Mouse (Mus musculus) left cerebral cortex, adult 8-10 months (tissue): ENCODE data around the gene Col5a1. TPM values are rescaled to one million over a fixed set of nuclear protein-coding genes. Genes with fewer than 3 reads are reported as not detected.
A peak's percentile ranks its signal among the peaks of the same experiment; 100 is the strongest.

Experiments
- DNase-seq, 2 experiments: peaks; one replicate each; pipeline ENCODE4 v3.0.0; 2022; ENCODE audit warnings: low spot score in 2 of 2
- total RNA-seq, 4 experiments: library from RNA; stranded (reverse); gene quantifications; 2 replicates each; pipeline ENCODE4 v1.2.4; 2022

Col5a1 gene
- total RNA-seq, 4 experiments from 2014 or later: 5.9 to 8.1 (median 7.3) TPM

DNA sequence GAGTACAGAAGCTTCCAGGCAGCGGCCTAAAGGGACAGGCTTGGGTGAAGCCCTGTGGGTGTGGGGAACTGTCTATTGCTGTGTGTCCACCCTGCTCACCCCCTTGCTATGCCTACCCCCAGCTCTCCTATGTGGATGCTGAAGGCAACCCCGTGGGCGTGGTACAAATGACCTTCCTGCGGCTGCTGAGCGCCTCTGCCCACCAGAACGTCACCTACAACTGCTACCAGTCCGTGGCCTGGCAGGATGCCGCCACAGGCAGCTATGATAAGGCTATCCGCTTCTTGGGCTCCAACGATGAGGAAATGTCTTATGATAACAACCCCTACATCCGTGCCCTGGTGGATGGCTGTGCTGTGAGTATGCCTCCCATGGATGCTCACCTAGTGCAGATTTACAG lies 146.2 kb downstream of the Col5a1 start:
- DNase-seq: no peak

DNA sequence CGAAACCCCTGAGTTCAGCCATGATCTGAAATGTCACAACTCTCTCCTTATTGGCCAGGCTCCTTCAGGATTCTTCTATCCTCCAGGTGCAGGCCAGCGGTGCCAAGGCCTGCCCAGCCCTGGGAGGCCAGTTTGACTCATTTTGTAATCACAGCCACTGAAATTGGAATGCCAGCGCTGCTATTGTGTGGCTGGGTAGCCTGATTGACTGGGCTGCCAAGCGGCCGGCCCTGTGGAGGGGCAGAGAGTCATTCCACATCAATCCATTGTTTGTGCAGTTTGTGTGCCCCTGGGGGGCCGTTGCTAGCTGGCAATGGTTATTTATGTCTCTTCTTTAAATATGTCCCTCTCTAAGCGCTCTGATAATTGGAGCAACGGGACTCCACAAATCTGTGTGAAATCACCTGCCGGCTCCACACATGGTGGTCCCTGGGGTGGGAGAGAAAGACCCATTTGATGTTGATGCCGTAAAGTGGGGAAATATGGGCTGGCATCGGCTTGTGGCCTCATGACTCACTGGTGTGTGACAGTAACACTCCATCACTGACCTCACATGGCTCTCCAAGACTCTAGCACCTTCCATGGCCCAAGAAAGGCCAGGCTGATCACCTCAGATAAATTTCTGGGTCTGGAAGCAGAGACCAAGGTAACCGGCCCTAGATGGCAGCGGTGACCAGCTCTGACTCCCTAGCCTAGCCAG lies 147.9 kb downstream of the Col5a1 start:
- DNase-seq: no peak

DNA sequence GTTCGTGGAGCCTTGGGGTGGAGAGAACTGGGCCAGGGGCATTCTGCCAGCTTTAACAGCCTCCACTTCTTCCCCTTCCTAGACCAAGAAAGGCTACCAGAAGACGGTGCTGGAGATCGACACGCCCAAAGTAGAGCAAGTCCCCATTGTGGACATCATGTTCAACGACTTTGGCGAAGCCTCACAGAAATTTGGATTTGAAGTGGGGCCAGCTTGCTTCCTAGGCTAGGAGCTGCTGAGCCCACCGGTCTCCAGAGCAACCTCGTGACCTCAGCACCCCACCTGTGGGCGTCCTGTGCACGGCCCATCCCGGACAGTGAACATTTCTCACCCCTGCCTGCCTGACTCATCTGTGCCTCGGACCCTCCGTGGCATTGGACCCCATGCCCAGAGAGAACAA lies 150.6 kb downstream of the Col5a1 start:
- DNase-seq: no peak

DNA sequence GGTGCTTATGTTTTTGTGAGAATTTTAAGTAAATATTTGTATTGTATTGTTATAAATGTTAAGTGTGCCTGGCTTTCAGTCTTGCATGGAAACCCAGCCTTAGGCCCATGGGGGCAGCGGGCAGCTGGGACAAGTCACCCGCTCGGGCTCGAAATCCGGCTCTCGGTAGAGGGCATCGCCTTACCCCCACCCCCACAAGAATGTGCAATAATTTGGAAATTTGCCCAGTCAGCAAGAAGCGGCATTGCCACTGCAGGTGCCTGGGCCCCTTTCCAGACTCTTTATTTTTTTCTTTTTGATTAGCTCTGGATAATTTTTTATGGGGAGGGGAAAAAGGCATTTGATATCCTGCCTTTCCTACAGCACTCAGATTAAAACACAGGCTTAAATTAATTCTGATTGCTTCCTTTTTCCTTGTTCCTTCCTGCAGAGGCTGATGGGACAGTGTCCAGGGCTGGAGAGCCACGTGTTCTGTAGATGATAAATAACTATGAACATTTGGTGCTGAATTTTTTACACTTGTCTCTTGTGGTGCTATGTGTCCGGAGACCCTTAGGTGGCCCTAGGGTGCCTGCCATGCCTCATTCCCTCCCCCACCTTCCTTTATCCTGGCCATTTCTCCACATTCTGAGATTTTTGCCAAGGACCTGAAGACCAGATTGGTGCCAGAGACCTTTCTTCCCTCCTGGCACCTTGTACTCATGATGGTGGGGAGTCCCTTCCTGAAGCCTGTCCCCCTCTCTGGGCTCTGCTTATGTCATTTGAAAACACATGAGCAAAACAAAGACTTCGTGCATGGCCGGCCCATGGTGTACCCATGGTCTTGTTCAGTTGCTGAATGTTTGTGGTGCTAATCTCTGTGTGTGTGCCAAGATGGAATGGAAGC lies 151.5 kb downstream of the Col5a1 start:
- DNase-seq: no peak

DNA sequence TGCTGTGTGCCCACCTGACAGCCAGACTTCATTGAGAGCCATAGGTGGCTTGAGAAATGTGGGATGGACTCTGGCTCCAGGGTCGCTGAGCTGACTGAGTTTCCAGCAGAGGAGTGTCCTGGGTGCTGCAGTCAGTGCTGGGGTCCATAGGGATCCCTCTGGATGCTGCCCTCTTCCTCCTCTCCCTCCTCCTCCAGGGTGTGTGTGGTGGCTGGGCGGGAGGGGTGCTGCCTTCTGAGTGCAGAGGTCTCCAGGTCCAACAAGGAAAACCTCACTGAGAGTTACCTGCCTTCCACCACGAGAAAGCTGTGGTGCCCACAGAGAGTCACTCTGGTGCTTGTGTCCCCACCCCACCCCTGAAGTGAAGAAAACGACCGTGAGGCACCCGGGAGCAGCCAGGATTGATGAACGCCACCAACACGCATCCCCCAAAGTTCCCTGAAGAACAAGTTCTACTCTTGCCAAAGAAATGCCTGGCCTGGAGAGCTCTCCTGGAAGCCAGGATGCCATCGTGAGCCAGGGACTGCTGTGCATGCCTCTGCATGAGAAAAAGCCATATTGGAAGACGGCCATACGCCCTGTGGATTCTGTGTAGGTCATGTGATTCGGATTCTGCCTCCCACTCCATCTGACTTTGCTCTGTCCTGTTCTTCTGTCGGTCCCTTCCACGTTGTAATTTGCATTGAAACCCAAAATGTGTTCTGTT lies 152.3 kb downstream of the Col5a1 start:
- DNase-seq: peak in 1 of 2 experiments; percentile 61

DNA sequence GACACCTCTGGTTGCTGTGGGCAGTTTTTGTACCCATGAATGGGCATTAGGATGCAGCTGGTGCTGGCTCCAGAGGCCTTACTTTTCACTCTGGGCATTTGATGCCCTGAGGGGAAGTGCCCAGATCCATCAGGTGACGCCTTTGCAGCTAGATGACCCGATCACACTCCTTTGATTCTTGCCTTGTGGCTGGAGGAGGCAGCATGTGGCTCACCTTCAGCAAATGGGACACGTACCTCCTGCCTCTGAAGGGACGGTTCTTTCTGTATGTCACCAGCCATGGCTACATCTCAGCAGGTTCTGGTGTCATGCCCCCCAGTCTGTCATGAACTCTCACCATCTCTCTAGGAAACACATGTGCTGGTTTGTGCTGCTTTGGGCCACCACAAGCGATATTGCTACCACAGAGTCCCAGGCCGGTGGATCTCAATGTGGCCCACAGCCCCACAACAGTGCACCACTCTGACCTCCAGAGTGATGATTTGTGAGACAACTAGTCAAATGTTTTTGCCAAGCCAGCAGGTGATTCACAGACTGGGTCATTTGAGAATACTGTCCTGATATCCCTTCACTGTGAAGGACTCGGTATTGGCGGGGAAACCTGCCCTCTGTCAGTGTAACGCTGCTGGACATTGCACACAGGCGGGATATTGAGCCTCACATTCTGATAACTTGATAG lies 153.6 kb downstream of the Col5a1 start:
- no peak for DNase-seq

DNA sequence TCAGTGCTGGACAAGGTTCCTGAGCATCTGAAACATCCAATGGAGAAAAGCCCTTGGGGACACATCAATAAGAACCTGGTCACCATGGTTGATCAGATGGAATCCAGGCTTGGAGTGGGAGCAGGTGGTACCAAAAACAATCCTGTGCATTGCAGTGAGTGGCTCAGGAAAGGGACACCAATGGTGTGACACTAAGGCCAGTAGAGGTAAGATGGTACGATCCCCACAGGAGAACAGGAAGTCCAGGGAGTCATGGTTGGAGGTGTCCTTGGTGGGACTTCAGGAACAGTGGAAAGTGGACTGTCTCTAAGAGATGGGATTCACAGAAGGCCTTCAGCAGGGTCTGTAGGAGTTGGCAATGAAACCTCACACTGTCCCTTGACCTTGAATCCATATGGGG lies 154.2 kb downstream of the Col5a1 start:
- no peak for DNase-seq

DNA sequence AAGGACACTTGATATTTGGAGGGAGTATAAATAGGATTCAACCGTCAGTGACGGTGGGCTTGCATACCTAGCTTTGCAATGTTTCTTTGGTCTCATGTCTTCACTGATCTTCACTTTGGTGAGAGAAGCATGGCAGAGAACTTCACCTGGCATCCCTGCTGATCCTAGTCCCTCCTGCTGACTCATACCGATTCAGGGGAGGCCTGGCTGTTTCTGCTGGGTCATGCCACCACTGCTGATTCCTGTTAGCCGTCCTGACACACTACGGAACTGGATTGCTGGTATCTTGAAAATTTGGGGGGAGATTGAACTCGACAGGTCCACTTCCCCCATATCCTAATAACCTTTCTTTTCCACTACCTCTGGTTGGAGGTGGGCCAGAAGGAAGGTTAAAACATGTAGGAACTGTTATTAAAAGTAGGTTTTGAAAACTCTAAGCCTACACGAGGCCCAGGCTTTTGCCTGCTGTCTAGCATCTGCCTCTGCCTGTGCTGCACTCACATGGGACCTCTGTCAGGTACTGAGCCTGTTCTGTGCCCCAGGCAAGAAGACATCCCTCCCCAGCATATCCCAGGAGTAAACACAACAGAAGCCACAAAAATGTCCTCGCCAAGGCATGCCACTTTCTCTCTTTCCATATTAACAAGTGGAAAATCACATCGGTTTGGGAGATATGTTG lies 158.8 kb downstream of the Col5a1 start:
- no peak for DNase-seq

DNA sequence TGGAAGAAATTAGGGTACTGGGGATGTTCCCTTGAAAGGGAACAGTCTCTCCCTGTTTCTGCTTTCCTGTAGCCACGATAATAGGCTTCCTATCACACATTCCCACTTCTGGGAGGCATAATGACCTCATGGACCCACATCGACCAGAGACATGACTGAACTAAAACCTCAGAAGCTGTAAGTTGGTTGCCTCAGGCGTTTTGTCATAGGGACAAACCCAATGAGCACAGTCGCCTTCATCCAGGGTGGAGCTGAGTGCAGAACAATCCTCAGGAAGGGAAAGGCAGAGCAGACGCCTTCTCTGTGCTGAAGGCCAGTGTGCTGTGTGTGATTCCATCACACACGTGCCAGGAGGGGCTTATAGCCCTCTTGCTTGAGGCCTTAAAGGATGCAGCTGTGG lies 160.1 kb downstream of the Col5a1 start:
- no peak for DNase-seq

DNA sequence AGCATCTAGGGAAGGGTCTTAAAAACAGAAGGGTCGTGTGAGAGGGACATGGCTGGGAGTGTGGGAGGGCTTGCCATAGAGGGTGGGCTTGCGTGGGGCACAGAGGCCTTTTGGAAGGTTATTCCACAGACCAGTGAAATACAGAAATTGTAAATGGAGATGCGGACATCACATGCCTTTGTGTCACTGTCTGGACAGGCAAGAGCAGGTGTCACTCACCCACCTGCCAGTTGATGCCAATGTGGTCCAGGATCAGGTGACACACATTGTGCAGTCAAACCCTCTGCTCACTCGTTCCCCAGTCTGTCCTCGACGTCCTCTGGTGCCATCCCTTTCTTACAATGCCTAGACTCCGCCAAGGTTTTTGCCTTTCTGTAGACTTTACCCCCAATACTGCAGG lies 160.9 kb downstream of the Col5a1 start:
- no peak for DNase-seq

DNA sequence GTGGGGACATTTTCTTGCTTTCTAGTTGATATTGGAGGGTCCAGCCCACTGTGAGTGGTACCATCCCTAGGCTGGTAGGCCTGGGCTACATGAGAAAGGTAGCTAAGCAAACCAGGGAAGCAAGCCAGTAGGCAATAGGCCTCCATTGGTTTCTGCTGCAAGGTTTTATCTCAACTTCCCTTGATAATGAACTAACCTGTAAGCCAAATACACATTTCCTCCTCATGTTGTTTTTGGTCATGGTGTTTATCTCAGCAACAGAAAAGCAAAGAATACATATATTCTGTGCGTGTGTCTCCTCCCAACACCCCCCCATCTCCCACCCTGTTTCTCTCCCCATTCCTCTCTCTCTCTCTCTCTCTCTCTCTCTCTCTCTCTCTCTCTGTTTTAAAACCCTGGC lies 173.7 kb downstream of the Col5a1 start:
- DNase-seq: no peak

DNA sequence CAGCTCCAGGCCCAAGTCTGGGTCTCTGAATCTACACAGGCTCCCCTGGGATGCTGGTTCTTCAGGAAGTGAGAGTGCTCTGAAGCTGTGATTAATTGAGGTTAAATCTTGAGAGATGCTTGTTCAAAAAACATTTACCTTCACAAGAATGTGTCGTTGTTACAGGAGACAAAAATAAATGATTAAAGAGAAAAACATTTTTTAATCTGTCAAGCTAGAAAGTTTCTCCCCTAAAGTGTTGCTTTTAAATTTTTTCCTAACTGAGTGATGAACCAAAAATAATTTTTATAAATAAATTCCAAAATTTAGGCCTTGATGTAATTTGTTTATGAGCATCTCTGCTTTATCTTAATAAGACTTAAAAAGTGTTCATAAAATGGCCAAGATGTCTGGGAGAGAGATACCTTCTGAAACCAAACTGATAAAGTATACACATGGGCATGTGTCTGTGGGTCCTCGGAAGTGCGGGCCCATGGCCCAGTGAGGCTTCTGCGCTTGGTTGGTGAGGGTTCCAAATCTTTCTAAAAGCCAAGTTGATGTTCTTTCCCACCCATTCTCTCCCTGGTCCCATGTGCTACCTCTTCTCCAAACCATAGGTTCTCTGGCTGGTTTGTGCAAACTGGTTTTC lies 177.6 kb downstream of the Col5a1 start:
- DNase-seq: no peak

DNA sequence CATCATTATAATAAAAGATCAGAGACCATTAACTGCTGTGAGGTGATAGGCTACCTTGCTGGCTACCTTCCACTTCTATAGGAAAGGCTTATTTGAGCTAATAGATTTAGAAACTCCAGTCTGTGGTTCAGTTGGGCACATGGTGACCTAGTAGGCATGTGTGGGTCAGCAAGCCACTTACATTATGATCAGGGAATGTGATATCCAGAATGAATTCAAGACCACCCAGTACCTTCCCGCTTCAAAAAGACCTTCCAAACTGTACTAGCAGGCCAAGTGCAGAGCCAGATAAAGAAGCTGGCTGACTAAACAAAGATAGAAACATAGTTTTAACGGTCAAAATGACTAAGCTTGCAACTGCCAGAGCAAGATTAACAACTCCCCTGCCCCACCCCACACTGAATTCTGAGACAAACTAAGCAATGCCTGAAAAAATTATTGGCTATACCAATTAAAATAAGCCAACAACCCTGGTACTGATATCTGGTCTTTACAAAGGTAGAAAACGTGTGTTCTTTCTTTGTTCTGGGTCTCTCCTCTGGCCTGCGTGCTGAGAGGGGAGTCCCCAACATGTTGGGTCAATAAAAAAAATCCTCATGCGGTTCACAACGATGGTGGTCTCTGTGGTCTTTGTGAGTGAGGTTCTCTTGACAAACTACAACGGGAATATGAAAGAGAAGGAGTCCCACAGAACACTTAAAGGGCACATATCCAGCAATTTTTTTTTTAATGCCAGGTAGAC lies 178.3 kb downstream of the Col5a1 start:
- DNase-seq: no peak

DNA sequence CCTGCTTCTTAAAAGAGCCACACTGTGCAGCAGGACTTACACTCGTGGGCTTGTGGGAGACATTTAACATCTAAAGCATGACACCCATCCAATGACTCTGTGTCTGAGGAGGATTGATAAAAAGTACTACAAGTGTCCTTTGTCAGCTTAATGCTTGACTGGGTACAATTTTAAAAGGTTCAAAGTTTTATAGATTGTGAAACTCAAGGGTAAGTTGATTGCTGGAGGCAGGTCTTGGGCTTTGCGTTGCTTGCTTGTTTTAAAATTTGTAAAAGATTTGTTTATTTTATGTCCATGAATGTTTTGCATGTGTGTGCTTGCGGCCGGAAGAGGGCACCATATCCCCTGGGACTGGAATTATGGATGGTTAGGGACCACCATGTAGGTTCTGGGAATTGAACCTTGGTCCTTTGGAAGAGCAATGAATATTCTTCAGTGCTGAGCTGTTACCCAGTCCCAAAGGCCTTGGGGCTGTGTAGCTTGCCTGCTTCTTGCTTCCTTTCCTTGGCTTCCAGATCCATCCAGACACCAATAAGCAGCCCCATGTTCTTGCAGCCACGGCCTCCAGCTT lies 178.9 kb downstream of the Col5a1 start:
- DNase-seq: no peak

DNA sequence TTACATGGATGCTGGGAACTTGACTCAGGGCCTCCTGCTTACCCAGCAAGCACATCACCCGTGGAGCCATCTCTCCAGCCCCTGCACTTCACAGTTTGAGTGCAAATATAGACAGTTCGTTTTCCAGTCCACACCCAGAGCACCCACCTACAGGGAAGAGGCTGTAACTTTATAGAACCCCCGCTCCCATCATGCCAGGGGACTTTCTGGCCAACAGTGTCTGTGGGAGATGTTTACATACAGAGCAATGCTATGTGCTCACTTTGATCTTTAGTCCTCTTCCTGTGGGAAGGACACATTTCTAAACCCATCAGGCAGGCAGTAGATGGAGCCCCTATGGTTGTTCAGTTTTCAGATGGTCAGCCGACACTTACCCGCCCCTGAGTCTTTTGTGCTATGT lies 180.5 kb downstream of the Col5a1 start:
- DNase-seq: peak in 1 of 2 experiments; percentile 34

DNA sequence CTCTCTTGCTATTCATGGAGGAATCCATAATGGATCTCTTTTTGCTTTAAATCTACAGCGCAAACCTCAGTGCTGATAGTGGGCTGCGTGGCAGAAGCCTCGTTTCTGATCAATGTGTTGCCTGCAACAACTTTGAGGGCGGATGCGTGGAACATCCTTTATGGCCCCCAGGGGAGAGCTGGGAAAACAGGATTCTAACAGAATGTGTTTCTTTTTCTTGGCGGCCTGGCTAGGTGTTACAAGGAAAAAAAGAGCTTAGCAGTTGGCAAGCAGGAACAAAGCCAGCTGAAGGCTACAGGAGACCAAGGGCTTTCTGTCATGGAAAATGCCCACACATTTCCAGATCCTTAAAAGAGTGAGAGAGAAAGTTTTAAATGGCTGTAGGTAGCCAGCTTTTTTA lies 180.9 kb downstream of the Col5a1 start:
- peak; percentile 15 to 88 for DNase-seq

DNA sequence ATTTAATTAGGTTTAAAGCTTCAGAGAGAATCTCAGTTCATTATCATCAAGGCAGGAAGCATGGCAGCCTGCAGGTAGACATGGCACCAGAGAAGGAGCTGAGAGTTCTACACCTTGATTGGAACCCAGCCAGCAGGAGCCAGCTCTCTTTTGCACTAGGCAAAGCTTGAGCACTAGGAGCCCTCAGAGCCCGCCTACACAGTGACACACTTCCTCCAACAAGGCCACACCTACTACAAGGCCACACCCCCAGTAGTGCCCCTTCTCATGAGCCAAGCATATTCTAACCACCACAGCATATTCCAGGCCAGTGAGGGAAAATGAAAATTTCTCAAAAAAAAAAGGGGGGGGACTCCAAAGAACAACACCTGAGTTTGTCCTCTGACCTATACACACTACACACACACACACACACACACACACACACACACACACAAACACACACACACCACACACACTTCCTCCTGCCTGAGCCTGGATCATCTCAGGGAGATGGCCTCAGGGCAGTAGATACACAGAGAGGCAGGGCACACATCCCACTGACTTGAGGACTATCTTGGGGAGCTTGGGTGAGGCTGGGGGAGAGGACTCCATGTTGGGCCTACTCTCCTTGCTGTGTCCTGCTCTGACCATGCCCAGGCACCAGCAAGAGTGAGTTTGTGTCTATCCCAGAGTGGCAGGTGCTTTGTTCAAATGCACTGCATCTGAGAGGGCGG lies 181.8 kb downstream of the Col5a1 start:
- peak in 1 of 2 experiments; percentile 34 for DNase-seq

DNA sequence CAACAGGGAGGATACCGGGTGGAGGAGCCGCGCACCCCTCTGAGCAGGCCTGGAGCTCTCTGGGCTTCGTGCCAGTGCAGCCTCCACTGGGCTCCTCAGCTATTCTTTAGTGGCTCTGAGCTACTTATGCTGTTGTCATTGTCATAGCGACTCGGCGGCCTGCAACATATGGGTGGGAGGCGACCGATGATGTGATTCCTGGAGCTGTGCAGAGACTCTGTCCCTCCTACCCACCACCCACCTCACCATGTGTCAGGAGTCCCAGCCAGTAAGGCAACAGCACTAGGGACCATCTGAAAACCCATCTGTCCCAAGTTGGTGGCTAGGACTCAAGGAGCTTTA lies 182.3 kb downstream of the Col5a1 start:
- peak; percentile 63 to 99 for DNase-seq

DNA sequence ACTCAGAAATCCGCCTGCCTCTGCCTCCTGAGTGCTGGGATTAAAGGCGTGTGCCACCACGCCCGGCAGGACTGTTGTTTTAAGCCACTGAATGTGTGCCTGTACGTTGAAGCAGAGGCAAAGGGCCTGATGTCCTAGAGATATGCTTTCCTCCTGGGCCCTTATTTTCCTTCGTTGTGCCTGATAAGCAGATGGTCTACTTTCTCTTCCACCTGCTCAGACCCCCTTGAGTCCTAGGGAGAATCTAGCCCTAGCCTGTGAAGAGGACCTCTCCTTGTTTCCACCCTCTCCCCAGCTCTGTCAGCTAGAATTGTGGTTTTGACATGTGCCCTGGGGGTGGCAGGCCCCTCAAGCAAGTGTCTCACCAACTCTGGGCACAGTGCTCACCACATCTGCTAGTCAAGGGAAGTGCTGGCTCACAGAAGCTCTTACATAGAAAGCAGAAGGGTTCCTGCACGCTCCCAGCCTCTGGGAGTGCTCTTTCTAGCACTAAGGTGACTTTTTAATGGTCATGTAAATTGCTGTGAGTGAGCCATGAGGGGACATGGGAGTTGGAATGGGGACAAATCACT lies 189.5 kb downstream of the Col5a1 start:
- no peak for DNase-seq
